Mouse (Mus musculus): Measurements from ENCODE around the gene Synpr.

DNA sequence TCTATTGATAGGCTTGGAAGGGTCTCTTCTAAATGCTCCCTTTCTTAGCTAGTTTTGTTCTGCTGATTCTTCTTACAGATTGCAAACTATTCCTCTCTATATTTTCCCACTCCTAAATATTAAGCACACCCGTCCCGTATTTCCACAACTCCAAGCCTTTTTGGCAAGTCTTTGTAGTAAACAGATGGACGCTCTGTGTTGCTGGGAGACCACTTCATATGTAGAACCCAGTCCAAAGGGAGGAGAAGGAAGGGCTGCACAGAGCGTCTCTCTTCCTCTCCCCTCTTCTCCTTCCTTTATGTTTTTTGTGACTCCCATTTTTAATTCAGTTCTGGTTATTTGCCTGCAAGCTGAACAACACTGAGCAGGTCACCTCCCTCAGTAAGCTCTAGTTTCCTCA is 1.4 kb upstream of the Synpr start:
- TF ChIP-seq POLR2A (IDR thresholded peaks at IDR 0.05; ENCODE audit: borderline replicate concordance, control insufficient read depth, low read depth, low read length): no peak
- no peak for TF ChIP-seq CTCF (IDR thresholded peaks at IDR 0.05; ENCODE audit: control insufficient read depth, insufficient read depth, low read length)

All from bone marrow, adult 2 months (tissue).